Mouse (Mus musculus): ENCODE measurements around the gene H2-Eb1.
A peak's percentile ranks its signal among the peaks of the same experiment; 100 is the strongest.

Gene H2-Eb1

DNA sequence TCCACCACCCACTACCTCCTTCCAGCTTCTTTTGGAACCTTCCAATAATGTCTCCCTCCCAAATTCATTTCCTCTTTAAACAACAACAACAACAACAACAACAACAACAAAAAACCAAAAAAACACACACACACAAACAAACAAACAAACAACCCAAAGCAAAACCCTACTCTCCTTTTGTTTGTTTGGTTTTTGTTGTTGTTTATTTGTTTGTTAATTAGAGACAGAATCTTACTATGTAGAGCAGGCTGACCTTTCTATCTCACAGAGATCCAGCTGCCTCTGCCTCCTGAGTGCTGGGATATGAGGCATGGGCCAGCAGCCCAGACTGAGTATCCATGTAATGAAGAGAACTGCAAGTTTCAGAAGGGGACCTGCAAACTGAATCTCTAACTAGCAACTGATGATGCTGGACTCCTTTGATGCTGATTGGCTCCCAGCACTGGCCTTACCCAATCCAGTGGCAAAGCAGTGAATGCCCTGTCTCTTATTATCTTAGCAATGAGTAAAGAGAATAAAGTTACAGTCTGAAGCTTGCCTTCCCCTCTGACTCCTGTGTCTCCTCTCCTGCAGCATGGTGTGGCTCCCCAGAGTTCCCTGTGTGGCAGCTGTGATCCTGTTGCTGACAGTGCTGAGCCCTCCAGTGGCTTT lies at the start of gene H2-Eb1:
Gene H2-Eb1 (plus strand): TSS at position 488 of the 651 bp plus-strand sequence.
- peak; percentile 63 to 68 for DNase-seq

DNA sequence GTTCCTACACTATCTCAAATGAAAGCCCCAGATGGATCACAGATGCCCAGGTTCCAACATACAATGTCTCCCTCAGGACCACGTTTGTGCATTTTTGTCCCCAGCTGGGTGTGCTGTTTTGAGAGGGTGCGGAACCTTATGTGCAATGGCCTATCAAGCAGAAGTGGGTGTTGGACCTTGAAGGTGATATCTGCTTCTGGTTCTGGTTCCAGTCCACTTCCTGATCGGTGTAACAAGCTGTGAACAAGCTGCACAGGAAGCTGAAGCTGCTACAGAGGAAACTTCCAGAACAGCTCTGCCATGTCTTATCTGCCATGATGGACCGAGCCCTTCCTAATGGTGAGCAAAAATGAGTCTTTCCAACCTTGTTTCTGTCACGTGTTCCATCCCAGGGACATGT lies 49.2 kb upstream of the H2-Eb1 start:
- DNase-seq, result no peak

DNA sequence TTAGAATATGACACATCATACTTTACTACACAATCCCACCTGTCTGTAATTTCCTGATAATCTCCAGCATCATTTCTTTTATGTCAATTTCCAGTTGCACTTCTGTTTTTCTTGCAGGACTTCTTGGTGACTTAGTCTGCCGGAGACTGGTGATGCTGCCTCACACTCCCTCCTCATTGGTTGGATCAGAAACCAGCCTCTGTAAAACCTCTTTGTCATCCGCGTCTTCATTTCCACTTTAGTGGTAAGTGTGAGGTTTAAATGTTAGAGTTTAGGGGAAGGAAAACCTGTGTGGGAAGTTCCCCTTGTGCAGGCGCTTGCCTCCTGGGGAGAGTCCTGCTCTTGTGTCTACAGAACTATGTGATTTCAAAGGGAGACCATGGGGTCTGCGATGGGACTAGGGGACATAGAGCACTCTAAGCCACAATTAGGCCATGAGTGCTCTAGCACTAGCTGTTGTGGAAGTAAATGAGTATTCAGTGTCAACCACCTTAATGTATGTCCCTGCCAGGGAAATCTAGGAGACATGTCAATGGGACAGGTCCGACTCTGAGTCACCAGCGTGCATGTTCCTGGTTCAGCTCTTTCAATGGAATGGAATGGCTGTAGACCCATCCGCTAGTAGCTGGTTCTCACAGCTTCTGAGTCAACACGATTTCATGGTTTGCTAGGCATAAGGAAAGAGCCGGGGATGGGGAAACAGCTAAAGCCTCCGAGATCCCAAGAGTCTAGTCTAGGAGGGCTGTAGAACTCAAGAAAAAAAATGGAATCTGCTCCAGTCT lies 47.9 kb upstream of the H2-Eb1 start, which contains the start of gene H2-Ab1:
Gene H2-Ab1 (plus strand): TSS at position 96 of the 782 bp plus-strand sequence.
- peak; percentile 28 to 35 for DNase-seq

DNA sequence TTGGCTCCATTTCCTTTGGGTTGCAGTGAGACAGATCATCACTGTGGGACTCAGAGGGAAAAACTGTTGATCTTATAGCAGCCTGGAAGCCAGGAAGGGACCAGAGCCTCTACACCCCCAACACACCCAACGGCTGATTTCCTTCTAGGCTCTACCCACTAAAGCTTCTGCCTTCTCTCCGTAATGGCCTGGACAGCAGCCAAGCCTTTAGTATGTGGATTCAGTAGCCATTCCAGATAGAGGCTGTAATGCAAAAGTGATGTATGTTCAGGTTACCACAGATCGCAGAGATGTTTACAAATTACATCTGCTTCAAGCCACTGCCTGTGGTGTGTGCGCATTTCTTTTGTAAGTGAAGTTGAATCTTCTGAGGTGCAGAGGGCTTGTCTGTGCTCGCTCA lies 45.1 kb upstream of the H2-Eb1 start:
- no peak for DNase-seq

DNA sequence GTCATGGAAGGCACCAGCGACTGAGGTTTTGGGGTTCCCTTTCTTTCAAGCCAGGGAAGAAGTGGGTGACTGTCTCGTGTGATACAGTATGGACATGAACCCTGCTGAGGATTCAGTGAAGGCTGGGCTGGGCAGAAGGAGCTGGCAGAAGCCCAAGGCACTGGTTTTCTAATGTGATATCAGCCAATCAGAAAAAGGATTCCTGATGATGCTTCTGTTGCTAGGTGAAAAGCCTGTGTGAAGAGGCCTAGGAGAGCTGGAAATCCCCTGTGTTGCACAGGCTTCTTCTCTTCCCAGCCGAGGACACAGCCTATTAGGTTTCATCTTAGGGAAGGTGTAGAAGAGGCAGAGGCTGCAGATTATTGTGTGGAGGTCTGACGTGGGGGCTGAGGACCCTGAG lies 44.2 kb upstream of the H2-Eb1 start:
- peak; percentile 9 to 19 for DNase-seq

DNA sequence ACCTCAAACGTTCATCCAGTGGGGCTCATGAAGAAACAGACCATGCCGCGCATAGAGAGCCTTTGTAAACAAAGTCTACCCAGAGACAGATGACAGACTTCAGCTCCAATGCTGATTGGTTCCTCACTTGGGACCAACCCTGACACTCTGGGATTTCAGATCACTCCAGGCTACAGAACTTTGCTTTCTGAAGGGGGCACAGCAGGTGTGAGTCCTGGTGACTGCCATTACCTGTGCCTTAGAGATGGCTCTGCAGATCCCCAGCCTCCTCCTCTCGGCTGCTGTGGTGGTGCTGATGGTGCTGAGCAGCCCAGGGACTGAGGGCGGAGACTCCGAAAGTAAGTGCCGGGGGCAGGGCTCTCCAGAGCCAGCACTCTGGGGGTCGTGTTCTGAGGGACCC lies 42.6 kb upstream of the H2-Eb1 start:
- DNase-seq, result peak; percentile 43 to 59

DNA sequence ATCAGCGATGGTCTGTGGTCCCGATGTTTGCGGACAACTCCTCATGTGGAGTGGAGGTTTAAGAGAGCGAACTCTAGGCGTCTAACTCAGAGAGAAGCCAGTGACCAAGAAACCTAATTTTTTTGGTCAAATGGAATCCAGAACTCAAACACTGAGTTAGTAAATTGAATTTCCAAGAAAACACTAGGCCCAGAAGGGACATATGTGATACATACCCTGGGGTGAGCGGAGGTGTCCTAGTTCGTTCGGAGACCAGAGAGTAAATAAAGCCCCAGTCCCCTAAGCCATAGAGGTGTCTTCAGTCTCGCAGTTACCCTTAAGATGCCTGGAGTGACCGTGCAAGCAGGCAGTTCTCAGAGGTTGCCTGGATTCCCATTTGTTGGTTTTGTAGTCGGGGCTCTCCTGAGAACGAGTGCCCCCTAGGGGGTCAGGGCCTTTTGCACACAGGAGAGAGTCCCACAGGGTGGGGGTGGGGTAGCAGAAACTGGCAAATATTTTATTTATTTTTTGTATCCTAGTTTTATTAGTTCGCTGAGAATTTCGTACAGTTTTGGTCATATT lies 41.8 kb upstream of the H2-Eb1 start:
- no peak for DNase-seq

DNA sequence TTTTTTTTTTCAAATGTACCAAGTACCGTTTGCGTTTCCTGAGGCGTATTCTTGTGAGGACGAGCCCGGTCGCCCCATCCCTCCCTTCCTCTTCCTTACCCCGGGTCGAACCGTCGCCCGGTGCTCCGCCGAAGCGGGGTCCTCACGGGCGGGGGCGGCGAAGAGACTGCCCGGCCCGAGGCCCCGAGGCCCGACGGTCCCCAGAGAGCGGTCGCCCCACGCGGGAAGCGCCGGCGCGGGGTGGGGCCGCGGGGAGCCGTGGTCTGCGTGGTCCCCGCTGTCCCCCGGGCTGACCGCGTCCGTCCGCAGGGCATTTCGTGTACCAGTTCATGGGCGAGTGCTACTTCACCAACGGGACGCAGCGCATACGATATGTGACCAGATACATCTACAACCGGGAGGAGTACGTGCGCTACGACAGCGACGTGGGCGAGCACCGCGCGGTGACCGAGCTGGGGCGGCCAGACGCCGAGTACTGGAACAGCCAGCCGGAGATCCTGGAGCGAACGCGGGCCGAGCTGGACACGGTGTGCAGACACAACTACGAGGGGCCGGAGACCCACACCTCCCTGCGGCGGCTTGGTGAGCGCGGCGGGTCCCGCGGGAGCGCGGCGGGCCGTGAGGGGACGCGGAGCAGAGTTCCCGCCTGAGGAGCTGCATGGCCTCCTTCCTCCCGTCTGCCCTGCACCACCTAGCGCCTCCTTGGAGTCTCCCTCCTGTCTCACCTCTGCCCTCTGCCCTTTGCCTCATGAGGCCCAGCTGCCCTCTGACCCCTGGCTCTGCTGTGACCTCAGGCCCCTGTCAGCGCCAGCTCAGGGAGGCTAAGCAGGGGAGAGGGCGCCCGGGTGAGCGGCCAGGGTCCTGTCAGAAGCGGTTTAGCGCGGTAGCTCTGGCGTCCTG lies 41.0 kb upstream of the H2-Eb1 start:
- no peak for DNase-seq

DNA sequence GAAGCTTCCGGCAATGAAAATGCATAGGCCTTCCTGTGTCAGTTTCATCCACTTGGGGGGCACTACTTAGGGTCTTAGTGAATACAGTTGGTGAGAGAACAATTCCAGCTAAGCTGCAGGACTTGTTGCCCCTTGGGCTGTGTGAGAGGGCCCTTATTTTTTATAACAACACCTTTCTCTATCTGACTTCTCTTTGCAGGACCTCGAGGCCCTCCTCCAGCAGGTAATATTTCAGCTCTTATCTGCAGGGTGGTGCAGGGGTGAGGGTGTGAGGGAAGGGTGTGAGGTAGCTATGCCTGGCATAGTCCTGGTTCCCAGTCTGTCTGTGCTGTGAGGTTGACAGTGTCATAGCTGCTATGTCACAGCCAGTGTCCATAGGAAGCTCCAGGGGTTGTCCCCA lies 37.4 kb upstream of the H2-Eb1 start:
- DNase-seq, result no peak

DNA sequence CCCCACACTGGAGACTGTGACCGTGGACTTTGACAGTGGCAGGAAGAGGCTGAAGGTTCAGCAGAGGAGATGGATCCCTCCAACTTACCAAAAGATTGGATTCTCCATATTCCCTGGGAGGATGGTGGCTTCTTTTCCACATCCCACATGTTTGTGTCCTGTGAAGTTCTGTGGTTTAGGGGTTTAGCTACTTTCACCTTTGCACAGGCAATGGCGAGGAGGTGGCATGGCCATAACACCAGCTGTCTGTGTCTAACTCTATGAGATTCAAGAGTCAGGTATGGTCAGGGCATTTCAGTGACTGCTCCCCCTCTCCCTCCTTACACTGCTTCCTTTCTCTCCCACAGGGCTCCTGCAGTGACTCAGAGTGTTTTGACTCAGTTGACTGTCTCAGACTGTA lies 36.9 kb upstream of the H2-Eb1 start:
- DNase-seq, result no peak

DNA sequence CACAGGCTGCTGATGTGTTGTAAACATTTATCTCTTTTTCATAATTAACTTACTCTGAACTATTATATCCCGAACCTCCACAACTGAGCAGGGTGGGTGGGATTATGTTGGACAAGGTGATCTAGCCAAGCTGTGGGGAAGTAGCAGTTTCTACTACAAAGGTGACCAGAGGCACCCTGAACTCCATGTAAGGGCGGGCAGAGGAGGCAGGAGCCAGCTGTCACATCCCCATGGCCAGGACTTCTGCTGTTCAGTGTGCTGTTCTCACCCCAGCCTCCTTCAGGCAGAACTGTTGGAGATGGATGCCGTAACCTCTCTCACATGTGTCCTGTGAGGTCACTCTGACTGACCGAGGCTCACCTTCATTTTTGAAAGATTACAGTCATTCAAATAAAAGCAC lies 35.9 kb upstream of the H2-Eb1 start:
- DNase-seq, result no peak

DNA sequence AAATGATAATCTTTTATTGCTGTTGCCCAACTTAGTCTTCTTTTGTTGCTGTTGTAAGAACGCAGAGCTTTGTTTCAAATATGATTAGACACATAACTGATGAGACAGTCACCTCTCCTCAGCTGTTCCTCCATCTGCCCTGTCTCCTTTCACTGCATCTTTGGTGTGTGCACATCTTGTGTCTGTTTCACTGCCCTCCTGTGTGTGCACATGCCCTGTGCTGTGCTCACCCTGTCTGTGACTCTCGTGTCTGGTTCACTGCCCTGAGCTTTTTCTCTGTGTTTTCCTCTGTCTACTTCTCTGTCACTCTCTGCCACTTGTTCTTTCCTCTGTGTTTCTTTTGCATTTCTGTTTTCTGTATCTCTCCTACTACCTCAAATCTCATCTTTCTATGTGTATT lies 35.4 kb upstream of the H2-Eb1 start:
- no peak for DNase-seq

DNA sequence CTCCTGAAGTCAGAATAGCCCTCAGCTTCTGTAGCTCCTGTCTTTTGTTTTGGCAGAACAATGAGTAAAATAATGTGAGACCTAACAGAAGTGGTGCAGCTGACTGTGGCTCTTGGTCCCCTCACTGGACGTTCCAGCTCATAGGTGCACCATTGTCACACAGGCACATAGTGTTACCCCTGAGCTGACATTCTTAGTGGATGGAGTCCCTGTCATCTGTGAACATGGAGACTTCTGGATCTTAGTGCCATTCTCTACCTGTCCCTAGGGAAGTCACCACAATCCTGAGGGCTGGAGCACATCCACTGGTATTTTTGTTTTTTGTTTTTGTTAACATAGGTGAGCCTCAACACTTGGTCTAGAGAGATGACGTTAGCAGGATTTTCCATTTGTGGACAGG lies 34.7 kb upstream of the H2-Eb1 start:
- no peak for DNase-seq

DNA sequence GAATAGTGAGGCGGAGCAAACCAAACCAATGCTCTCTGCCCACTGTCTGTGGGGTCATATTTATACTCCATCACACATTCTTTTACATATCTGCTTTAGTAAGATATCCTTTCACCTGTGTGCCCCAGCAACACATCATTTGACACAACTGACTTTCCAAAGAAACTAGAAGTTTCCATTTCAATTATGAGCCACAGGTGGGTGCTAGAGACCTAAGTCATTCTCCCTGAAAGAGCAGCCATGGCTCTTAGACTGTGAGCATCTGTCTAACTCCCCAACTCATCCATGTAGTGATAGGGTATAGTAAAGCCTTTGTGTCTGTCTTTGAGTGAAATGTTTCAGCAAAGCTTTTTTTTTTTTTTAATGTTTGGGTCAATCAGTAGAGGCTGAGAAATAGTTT lies 33.6 kb upstream of the H2-Eb1 start:
- DNase-seq, result no peak

DNA sequence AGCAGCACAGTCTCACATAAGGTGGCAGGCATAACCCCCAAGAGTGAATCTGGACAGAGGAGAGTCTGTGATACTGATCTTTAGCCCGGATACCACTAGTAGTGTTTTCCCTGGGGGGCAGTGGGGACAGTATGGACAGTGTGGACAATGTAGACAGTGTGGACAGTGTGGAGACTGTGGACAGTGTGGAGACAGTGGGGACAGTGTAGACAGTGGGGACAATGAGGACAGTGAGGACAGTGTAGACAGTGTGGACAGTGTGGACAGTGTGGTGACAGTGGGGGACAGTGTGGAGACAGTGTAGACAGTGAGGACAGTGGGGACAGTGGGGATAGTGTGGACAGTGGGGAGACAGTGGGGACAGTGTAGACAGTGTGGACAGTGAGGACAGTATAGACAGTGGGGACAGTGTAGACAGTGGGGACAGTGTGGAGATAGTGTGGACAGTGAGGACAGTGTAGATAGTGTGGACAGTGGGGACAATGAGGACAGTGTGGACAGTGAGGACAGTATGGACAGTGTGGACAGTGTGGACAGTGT lies 25.1 kb upstream of the H2-Eb1 start:
- no peak for DNase-seq

DNA sequence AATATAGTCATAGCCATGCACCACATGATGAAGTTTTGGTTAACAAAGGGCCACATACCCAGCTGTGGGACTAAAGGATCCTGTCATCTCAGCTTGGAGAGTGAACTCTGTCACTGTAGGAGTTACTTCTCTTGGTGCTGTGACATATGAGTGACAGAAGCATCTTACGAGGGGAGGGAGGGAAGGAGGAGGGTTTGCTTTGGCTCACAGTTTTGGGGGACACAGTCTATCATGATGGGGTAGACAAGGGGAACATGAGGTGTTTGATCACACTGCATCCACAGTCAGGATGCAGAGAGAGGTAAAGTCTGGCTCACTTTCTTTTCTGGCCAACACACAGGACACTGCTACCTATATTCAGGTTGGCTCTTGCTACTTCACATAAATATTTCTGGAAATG lies 23.8 kb upstream of the H2-Eb1 start:
- DNase-seq, result no peak

DNA sequence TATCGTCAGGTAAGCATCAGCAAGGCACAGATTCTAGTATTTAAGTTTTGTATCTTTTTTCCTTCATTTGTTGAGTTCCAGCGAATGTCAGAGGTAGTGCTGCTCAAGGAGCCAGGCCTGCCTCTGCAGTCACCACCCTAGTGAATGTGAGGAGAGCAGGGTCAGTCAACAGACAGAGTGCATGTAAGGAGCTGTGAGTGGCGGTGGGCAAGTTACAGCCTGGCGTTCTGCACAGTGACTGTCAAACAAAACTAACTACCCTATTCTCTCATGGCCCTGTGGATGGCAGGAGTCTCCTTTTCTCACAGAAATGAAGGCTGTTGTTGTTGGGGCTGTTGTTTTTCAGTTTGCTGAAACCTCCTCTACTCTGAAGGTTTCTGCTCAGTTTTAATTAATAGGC lies 20.3 kb upstream of the H2-Eb1 start:
- no peak for DNase-seq

DNA sequence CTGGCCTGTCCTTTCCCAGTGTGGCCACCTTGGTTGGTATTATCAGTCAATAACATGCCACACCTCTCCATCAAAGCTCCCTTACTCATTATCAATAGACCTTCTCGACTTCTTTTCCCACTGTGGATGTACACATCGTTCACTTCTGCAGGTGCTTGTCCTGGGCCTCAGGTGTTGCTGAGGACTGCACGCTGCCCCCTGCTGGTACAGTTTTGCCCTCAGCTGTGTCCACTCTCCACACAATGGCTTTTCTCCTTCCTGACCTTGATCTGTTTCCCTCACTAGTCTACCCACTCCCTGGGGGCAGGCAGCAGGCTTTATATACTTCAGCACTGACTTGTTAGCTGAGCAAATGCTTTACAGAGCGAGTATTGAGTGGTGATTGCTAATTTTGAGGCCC lies 19.8 kb upstream of the H2-Eb1 start:
- no peak for DNase-seq

DNA sequence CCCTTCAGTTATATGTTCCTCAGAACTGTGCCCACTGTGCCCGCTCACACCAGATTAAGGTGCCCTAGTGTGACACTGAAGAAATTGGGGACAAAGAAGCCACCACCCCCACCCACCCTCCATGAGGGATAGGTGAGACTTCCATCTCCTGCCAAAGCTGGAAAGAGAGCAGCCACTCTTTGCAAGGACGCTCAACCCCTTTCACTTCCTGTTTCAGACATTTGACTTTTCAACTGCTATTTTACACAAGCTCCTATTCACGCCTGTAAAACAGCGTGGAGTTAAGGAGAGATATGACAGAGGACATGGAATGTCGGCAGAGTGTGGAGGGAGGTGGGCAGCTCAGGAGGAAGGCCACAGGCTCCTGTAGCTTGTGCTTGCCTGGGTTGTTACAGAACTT lies 19.2 kb upstream of the H2-Eb1 start:
- DNase-seq, result no peak

DNA sequence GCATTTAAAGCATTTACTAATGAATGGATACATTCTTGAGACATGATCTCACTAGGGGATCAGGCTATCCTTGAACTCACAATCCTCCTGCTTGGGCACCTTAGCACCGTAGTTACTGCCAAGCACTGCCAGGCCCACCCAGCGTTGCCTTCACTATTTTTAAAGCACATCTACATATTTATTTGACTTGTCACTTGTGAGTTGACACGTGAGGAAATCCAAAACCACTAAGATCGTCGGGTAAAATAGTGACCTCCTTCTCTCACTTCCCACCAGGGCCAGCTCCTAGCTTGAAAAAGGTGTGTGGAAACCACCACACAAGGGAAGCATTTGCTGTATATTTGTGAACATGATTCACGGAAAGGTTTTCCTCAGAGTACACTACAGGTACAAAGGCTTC lies 18.7 kb upstream of the H2-Eb1 start:
- no peak for DNase-seq

DNA sequence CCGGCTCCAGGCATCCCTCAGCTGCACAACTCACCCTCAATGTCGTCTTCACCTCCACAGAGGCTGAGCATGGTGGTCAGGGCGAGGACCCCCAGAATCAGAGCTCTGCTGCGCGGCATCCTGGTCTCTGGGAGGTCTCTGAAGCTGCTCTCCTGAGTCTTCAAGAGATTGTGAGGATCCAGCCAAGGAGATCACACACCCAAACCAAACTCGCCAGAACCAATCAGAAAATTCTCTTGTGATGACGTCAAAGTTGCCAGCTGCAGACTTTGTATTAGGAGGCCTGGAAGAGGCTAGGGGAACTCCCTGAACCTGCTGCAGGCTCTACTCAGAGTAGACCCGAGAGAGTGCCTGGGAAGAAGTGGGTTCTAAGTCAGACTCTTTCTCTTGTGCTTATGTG lies 18.0 kb upstream of the H2-Eb1 start, which contains the start of gene H2-Aa:
Gene H2-Aa (minus strand): TSS at position 176 of the 400 bp plus-strand sequence.
- peak; percentile 54 to 57 for DNase-seq

DNA sequence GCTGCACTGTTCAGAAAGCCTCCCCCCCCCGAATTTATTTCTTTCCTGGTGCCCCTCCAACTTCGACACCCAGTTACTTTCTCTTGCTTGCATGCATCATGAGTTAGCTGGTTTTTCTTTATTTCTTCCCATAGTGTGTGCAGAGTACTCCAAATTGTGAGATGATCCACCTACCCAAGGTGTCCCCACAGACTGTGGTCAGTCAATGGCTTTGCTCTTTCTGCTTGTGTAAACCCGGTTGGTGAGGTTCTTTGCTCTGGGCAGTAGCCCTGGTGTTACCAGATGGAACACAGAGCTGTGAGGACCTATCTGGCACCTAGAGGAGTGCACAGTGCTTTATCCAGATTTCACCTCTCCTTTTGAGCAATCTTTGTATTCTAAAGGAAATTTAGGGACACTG lies 17.5 kb upstream of the H2-Eb1 start:
- DNase-seq, result no peak

DNA sequence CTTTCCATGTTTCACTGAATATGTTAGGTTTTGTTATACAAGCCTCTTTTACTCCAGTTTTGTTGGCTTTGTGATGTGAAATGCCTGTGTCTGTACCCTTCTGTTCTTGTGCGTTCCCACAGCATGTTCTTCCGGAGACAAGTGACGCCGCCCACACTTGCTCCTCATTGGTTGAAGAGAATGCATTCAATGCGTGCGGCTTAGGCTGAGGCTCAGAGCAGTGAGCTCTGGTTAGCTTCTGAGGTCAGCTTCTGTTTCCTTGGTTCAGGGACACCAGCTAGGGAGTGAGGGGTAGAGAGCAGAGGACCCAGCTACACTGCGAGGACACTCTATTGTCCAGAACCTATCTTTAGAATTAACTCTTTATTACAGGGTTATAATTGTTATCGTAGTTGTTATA lies 14.1 kb upstream of the H2-Eb1 start:
- DNase-seq, result peak; percentile 36 to 37
